Mouse (Mus musculus): ENCODE results near the gene Hkdc1. TPM values are rescaled to one million over a fixed set of nuclear protein-coding genes. Genes with fewer than 3 reads are reported as not detected.

Hkdc1 gene
- total RNA-seq, 2 experiments from 2014 or later, result 0.82 to 1.1 TPM

Other genes with a start within 250 kb of the Hkdc1 start
- 1 to 10 TPM; 5.1 to 6.0 TPM for gene Tspan15, start 191.2 kb downstream of the Hkdc1 start, total RNA-seq (2021)
- not detected for gene Tacr2, start 170.1 kb downstream of the Hkdc1 start, total RNA-seq (2021)
- 100 to 1,000 TPM; 239 to 253 TPM for gene Hk1, start 42.6 kb downstream of the Hkdc1 start, total RNA-seq (2021)
- gene 4930507D05Rik, start 27.0 kb upstream of the Hkdc1 start, total RNA-seq (2021), result 1 to 10 TPM; 1.2 TPM
- 10 to 100 TPM; 22.4 to 23.6 TPM for gene Supv3l1, start 27.2 kb upstream of the Hkdc1 start, total RNA-seq (2021)
- 10 to 100 TPM; 37.4 to 41.2 TPM for gene Vps26a, start 64.3 kb upstream of the Hkdc1 start, total RNA-seq (2021)
- gene Srgn, start 105.0 kb upstream of the Hkdc1 start, total RNA-seq (2021), result 1 to 10 TPM; 6.1 to 9.0 TPM
- gene Kif1bp, start 156.0 kb upstream of the Hkdc1 start, total RNA-seq (2021), result 10 to 100 TPM; 88.7 to 90.0 TPM
- gene Ddx21, start 179.8 kb upstream of the Hkdc1 start, total RNA-seq (2021), result 10 to 100 TPM; 49.8 to 53.9 TPM
- gene Ddx50, start 228.7 kb upstream of the Hkdc1 start, total RNA-seq (2021), result 10 to 100 TPM; 84.2 to 91.9 TPM